Mouse (Mus musculus) megakaryocyte progenitor cell, adult 5-6 weeks (primary cell): ENCODE data around the gene BC048679. TPM values are rescaled to one million over a fixed set of nuclear protein-coding genes. Genes with fewer than 3 reads are reported as not detected.
A peak's percentile ranks its signal among the peaks of the same experiment; 100 is the strongest.

Source experiments
- ATAC-seq: replicated peaks from 2 replicates; pipeline ENCODE4 v1.8.0; 2016; ENCODE audit warnings: mild to moderate bottlenecking, moderate TSS enrichment, inconsistent platforms; ENCODE audit not compliant: poor library complexity
- total RNA-seq, 2 experiments: library from RNA; stranded (forward) in 1 of 2; stranded (reverse) in 1 of 2; fragments of 157-497, 149-512 nt in 1 of 2; fragments of 200-1000 nt in 1 of 2; gene quantifications; 2 replicates each; pipeline versions ENCODE4 v1.2.3 to v1.2.4; 2015 to 2017

The BC048679 gene
- total RNA-seq (2015) (not detected in 2 replicates), total RNA-seq (2017) (not detected in 2 replicates)

DNA sequence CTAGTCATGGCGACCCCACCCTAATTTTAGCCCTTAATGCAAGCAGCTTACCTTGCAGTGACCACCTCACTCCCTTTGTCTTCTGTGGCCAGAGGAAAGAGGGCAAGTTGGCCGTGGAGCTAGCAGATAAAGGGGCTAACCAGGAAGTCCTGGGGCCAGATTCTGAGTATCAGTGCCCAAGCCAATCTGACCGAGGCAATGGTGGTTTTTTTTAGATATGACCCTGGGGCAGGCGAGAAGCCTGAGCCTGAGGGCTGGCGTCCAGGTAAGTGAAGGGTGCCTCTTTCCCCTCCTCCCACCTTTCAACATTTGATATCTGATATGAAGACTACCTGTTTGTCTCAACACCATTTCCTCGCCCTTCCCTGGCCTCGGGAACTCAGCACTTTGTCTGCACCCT, at the start of gene BC048679:
TSS of gene BC048679 (minus strand) at position 101 of the 400 bp plus-strand sequence.
- ATAC-seq, result no peak

DNA sequence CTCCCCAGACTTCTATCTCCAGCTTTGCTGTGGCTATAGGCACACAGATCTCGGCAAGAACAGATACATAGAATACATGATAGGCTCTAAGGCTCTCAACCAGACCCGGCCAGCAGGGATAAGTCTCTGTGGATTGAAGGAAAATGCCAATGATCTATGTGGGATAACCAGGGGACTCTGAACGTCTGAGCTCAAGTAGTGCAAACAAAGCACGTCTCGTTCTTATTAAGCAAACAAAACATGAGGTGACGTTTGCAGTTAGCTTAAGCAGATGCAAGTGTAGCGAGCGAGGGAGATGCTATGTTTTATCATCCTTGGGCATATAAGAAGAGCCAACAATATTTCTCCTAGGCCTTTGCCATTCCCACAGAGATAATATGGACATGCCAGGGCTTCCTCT, 44.9 kb upstream of the BC048679 start:
- ATAC-seq, result no peak

DNA sequence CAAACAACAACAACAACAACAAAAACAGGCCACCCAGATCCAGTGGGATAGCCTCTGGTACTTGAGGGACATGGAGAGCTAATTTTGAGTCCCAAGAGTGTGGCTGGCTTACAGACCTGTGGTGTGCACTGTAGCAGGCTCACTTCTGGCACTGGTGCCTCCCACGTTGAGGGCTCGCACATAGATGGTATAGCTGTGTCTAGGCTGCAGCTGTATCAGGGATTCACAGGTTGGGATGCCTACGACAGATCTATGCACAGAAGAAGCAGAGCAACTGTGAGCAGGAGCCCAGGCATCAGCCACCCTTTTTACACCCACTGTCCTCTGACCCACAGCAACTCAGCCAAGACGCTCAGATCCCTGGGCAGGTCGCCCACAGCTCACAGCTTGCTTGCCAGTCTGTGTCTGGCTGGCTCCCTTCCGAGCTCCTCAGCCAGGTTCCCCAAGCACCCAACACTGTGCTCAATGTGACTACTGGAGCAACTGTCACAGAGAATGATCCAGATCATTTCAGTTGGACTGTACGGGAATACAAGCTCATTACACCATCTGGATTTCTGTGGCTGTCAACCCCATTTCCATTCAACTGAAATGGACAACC, 43.9 kb upstream of the BC048679 start:
- no peak for ATAC-seq

DNA sequence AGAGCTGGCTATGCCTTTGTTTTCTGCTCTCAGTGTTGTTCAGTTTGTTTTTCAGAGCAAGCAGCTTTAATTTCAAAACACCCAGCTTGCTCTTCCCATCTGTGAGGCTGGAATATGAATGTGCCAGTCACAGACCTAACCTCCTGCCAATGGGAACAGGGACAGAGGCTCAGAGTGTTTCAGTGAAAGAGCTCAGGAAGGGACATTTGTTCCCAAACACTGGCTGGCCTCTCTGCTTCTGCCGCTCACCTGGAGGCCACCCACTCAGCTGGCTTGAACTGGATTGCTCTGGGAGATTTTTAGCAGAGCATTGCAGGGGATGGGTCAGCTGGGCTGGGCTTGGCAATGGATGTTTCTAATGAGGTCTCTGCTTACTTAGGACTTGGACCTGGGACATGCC, 42.9 kb upstream of the BC048679 start:
- no peak for ATAC-seq

DNA sequence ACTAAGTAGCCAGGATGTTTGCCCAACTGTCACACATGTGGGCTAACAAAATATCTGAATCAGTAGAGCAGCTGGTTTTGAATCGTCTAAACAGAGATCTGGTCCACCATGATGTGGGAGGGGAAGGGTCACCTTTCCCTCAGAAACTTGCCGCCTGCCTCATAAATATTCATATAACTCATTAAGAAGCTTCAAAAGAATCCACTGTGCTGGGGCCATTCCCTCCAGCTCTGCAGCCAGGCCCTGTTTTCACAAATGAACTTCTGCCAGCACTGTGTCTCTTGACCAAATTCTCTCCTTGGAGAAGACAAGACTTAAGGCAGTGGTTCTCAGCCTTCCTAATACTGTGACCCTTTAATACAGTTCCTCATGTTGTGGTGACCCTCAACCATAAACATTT, 41.5 kb upstream of the BC048679 start:
- no peak for ATAC-seq

DNA sequence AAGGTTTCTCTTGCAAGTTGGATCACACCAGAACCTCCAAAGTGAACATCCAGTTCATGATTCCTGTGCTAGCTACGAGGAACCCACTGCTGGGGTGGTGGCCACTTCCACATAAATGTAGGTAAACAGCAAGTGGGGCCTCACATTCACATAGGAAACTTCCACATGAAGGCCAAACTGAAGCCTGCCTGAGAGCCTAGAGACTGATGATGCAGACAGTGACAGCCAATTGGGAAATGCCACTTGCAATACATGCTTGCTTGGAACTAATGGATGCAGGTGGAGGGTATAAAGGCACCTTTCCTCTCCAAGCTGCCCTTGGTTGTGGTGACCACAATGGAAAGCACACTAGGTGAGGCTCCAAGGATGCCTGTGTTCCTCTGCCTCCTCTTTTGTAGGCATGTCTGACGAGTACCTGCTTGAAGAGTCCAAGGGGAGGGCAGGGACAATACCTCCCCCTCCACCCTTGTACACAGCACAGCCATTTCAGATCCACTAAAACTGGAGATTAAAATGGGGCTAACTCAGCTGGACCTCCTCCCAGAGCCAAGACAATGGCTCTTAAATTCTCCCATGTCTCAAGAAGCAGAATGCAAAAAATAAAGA, 40.1 kb upstream of the BC048679 start:
- peak; percentile 60 for ATAC-seq

DNA sequence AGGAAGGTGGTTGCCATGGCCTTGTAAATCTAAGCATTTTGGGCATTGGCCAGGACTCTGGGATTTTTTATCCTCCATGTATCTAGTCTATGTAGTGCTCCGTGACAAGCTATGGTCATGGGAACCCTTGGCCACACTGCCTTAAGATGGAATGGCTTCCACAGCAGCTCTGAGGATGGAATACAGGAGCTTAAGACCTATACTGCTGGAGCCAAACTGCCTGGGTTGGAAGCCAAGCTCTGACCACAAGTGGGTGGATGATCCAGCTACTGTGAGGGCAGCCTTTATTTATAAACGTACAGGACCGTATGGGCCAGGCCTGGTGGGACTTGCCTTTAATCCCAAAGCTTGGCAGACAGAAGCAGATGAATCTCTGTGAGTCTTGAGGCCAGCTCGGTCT, 38.4 kb upstream of the BC048679 start:
- ATAC-seq, result no peak

DNA sequence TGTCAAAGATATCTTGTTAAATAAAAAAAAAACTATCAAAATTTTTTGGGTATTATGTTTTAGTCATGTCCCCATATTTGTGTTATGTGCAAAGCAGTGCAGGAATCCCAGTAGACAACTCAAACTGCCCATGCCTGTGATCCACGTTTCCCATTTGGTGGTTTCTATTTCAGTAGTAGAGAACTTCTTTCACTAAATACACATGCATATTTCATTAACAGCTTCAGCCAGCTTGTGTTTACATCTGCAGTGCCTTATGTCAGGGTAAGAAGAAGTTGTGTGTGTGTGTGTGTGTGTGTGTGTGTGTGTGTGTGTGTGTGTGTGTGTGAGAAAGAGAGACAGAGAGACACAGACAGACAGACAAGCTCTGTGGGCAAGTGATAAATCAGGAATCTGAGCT, 33.4 kb upstream of the BC048679 start:
- no peak for ATAC-seq

DNA sequence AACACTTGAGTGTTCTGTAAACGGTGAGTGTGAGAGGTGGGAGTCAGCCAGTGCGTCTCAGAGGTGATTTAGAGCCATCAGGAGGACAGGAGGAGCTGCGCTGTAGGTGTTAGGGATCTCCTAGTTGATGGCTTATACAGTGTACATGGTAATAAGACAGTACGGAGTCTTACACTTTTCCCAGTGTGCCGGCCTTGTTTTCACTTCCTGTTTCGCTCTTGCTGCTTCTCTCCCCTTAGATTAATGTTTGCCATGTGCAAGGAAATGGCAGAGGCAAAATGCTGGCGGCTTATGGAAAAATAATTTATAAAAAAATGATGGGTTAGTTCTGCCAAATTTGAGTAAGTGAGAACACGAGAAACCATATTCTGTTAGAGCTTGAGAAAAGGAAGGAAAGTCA, 30.8 kb upstream of the BC048679 start:
- ATAC-seq, result no peak

DNA sequence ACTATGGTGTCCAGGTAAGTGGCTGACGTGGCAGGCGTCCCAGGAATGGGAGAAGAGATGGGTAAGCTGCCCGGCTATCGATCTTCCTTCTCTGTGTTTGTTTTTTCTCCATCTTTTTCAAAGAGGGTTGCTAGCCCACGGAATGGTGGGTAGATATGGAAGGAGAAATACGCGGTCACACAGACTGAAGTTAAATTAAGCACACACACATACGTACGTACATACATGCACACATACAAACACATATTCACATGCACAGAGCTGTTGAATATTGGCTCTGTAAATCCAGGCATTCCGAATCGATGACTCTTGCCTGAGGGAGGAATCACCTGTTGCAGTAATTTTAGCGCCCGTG, 25.6 kb upstream of the BC048679 start:
- ATAC-seq, result peak; percentile 23

DNA sequence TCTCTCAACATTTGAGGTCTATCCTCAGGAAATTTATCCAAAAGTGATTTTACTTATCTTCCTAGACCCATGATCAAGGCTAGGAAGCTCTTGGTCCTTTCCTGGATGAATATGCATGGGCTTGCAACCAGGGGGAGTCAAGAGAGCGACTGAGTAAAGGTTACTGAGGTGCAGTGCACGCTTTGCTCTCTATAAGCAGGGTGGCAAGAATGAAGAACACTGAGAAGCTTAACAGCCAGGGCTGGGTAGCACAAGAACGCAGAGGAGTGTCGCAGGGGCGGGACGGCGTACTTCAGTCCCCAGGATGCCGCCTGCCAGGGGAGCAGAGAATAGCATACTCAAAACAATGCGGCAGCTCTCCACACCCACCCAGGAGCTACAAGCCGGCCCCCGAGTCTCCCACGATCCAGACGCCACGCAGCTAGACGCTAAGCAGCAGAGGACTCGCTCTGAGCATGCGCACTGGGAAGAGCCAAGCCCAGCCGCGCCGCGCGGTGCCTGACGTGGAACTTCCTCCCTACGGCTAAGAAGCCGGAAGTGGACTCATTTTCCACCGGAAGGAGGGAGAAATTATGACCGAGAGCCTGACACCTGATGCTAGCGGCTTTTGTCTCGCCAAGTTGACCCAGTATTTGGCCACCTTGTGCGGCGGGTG, 25.1 kb upstream of the BC048679 start:
- ATAC-seq, result peak; percentile 97

DNA sequence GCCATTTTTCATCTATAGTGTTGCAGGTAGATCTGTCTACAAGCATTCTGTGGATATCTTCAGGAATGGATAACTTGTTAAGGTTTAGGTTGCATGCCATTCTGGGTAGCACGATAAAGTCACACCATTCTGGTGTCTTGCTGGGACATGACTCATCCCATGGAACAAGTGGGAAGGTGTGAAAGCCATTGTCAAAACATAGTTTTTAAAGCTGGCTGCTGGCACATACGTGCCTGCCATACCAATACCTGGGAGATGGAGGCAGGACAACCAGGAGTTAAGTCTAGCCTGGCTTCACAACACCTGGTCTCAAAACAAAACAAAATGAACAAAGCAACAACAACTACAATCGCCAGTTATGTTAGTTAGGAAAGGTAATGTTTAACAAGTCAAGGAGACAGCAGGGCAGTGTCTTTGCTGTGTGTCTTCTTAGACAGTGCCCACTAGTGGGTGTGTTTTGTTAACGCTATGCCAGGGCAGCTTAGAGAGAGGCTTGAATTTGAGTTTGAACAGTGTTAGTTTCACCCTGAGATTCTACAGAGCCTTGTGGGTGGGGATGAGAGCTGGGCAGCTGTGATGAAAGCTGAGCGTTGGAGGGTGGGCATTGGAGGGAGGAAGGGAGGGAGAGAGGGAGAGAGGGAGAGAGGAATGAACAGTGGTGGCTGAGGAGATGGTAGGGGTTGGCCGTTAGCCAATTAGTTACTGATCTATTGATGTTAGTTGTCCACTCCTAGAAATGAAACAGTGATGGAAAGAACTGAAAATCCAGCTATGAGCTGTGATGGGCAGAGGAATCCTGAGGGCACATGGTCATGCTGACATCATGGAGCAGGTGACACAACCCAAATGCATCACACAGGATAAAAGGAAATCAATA, 18.3 kb upstream of the BC048679 start:
- no peak for ATAC-seq

DNA sequence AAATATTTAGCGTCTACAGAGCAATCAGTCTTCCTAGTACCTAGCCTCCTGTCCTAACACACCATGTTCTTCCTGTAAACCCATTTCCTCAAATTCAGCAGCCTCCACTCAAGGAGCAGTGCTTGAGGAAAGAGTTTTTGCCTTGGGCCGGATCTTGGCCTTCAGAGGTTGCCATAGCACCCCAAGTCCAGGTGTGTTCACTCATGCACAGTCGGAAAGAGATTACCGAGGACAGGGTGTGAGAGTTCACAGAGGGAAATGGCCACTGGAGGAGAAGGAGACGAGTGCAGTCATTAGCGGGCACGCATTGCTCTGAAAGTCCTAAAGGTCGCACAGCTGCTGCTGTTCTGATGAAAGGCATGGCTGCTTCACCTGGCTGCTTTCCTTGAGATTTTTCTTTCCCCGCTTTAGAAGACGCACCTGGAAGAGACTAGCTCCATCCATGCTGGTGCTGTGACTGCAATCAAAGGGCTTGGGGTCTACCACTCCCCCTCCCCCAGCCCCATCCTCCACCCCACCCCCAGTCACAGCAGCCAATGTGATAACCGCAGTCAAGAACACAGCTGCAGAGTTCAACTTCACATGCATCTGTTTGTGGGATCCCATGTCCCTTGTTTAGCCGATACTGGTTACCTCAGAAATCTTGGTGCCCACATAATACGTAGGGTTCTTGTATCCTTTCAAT, 17.0 kb upstream of the BC048679 start:
- no peak for ATAC-seq

DNA sequence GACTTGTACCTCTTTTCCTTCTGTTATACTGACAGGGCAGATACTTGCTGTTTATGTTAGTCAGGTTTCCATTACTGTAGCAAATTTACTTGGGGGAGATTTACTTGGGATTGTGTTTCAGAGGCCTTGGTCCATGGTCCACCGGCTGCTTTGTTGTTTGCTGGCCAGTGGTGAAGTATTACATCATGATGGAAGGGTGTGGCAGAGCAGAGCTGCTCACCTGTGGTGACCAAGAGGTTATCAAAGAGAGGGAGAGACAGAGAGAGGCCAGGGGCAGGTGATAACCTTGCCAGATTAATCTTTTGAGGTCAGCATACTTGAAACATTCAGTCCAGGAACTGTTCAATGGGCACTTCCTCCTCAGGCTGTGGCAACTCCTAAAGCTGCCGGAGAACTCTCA, 3.0 kb upstream of the BC048679 start:
- no peak for ATAC-seq

DNA sequence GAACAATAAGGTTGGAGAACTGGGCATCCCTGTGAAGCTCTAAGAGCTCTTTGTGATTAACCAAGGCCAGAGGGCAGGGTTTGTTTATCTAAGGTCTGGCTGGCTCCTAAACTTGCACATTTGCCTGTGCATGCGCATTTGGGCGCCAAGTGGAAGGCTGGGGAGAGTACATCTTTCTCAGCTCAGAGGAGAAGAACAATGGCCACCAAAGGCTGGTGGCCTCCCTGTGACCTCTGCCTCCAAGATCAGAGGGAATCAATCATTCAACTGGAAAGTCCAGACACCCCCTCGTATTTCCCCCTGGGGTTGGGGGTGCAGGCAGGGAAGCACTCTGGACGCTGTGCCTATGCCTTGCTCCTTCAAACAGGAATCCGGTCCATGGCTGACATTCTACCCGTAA, 910 bp downstream of the BC048679 start:
- no peak for ATAC-seq

DNA sequence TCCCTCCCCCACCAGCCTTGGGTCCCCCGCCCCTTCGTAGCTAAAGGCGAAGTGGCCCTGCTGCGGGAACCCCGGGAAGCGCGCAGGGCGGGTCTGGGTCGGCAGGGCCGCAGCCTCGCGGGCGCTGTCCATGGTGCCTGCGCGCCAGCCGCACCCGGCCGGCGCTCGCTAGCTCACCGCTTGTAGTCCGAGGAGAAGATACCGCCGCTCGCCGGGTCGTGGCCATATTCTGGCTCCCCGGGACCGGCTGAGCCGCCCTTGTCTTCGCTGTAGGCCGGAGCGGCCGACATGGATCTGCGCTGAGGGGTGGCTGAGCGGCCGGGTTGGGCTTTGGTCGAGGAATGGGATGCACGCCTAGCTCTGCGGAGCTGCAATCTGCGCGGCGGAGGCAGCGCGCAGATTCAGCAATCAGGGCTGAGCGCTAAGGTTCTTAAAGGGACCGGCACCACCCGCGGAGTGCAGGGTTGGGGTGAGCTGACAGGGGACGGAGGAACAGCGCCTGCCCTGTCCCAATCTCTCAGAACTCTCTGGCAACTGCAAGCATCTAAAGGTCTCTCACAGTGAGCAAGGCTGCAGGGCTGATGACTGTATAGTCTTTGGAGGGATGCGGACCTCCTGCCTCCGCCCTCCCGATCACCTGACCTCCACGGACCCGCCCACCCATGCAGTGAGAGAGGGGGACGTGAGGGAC, 4.6 kb downstream of the BC048679 start, which contains the start of gene Ap3b2:
TSS of gene Ap3b2 (minus strand) at position 595 of the 691 bp plus-strand sequence.
- peak; percentile 88 for ATAC-seq

DNA sequence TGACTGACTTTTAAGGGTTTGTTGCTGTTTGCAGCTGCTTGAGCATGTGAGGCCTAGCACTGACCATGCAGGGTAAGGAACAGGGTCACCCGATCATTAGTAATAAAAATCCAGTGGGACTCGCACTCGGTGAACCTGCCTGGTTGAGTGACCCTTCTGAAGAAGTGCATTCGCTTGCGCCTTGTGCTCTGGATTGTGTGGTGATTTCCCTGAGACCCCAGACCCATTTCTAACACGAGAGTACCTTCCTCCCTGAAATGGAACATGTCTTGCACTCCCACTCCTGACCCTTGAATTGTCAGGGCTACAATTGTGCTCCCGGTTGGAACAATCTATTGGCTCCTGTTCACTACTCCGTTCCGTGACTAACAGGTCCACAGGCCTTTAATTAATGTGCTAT, 5.5 kb downstream of the BC048679 start:
- no peak for ATAC-seq

DNA sequence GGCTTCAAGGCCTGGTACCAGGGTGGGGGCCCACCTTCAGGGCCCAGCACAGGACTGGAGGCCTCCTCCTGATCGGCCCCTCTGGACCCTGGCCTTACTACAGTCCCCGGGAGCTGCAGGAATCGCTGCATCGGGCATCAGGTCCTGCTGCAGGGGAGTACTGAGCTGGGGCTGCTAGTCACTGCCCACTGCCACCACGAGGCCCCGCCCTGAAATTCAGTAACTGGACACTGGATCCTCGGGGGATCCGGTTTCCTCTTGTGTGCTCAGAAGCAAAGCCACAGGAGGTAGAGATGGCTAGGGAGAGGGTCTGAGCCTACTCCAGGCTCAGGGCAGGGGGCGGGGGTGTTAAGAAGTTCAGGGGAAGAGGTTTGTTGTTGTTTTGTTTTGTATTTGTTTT, 8.4 kb downstream of the BC048679 start:
- no peak for ATAC-seq

DNA sequence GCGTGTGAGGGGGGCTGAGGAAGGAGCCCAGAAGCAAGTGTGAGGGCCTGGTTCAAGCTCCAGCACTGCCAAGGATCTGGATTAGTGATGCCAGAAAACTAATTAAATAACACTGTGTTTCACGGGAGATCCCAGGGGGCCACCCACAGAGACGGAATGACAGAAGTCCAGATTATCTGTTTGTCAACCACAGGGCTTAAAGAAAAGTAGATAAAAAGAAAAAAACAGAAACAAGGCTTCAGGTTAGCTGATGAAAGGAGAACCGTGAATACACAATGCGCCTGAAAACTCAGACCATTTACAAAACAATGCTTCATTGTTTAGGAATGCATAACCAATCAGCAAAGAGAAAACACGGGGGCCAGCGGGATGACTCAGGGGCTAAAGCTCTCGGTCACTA, 17.3 kb downstream of the BC048679 start:
- no peak for ATAC-seq

DNA sequence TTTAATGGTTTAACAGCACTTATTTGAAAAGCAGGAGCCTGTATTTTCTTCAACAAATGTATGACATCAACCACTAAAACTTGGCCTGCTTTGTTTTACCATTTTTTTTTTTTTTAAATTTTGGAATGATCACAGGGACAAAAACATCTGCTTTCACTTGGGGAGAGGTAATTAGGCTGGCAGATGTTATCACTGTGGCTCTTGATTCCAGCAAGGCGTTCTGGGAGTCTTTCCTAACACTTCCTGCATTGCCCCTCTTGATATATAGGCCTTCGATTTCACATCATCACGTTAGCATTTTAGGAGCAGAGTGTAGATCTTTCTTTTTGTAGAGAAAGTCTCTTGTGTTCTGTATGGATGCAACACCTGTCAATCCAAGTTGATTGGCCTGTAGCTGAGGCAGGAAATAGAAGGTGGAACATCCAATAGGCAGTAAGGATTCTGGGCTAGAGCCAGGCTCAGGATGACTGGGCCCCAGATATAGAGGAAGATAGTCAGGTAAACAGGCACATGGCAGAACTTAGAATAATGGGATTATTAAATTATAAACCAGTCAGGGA, 18.5 kb downstream of the BC048679 start:
- no peak for ATAC-seq
